Mouse (Mus musculus): Measurements from ENCODE around the gene Ttll5.

Gene Ttll5

GRCm38 (mm10) chr12:86105546-86105945 lies 281.1 kb downstream of the Ttll5 start:
- no peak for DNase-seq

- no peak for DNase-seq
These were observed 281.6 kb downstream of the Ttll5 start for GRCm38 (mm10) chr12:86106086-86106485.

GRCm38 (mm10) chr12:86107645-86108044 lies 283.2 kb downstream of the Ttll5 start:
- DNase-seq: no peak

GRCm38 (mm10) chr12:86109531-86109930 lies 285.1 kb downstream of the Ttll5 start:
- DNase-seq: no peak

- no peak for DNase-seq
These were observed 286.2 kb downstream of the Ttll5 start for GRCm38 (mm10) chr12:86110637-86111036.
